ENCODE assay signal across 8 mouse cellular contexts in the genomic region with DNA sequence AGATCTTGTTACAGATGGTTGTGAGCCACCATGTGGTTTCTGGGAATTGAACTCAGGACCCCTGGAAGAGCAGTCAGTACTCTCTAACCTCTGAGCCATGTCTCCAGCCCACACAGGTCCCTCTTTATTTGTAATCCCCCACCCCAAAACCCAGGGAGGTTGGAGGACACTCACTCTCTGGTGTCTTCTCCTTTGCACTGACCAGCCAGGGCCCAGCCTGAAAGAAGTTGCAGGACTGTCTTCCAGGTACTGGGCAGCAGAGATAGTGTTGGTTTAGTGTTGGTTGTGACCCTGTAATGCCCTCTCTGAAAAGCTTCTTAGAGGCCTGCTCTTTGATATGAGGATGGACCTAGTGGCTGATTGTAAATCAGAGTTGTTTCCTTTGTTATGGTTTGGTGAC. TPM values are rescaled to one million over a fixed set of nuclear protein-coding genes. Genes with fewer than 3 reads are reported as not detected.
DNase-seq lines count a peak whose midpoint lies in the region; ATAC-seq and TF ChIP-seq lines count a peak whose summit lies in the region.

No protein-coding gene starts in this region.

- peak overlapping the region; percentile 61 for H3K4me3 ChIP-seq in left cerebral cortex, adult 2 months
- H3K4me3 ChIP-seq in forebrain, embryonic 10.5 days: peak overlapping the region; percentile 66
- peak overlapping the region; percentile 75 for H3K4me3 ChIP-seq in intestine, postnatal 0 days (ENCODE audit: low read depth, low read length)
- H3K4me3 ChIP-seq in neural tube, embryonic 13.5 days: peak overlapping the region; percentile 61

- peak overlapping the region; percentile 90; the same call in 1 of the 2 replicates for H3K27ac ChIP-seq in left cerebral cortex, adult 2 months
- peak overlapping the region; percentile 87; the same call in 1 of the 2 replicates for H3K27ac ChIP-seq in forebrain, embryonic 10.5 days
- H3K27ac ChIP-seq in intestine, postnatal 0 days (ENCODE audit: low read depth, low read length): peak overlapping the region; percentile 97; the same call in 1 of the 2 replicates
- H3K27ac ChIP-seq in neural tube, embryonic 13.5 days (replicated peaks): peak overlapping the region; percentile 80

- no peaks in the 10 kb centered on the region for H3K27me3 ChIP-seq in forebrain, embryonic 10.5 days (ENCODE audit: poor library complexity, severe bottlenecking)
- no peaks in the 10 kb centered on the region for H3K27me3 ChIP-seq in intestine, postnatal 0 days (replicated peaks; ENCODE audit: control insufficient read depth, insufficient read depth, low read length)
- H3K27me3 ChIP-seq in neural tube, embryonic 13.5 days: no peaks in the 10 kb centered on the region

- no peak for ATAC-seq in intestine, postnatal 0 days
- 0 out of 2 replicates have a peak, but pooled peaks have one; percentile 17 for ATAC-seq in neural tube, embryonic 13.5 days (ENCODE audit: low read depth)

- DNase-seq in left cerebral cortex, adult 2 months (ENCODE audit: extremely low spot score in 1 of 2, low spot score in 2 of 2): no peak
- no peak for DNase-seq in left cerebral cortex, postnatal 10 days (ENCODE audit: extremely low spot score in 1 of 2, low spot score in 2 of 2)
- no peak for DNase-seq in forebrain, embryonic 10.5 days (ENCODE audit: extremely low spot score, low spot score)
- no peak for DNase-seq in ovary, postnatal 14 days (ENCODE audit: low spot score)
- no peak for DNase-seq in cerebellum, adult 8-10 months
- DNase-seq in kidney, postnatal 10 days: no peak

- H3K4me1 ChIP-seq in forebrain, embryonic 10.5 days: peaks cover 11% of the 10 kb centered on the region
- H3K4me1 ChIP-seq in intestine, postnatal 0 days (replicated peaks; ENCODE audit: control insufficient read depth, insufficient read depth, low read length): no peaks in the 10 kb centered on the region
- peaks cover 13% of the 10 kb centered on the region for H3K4me1 ChIP-seq in neural tube, embryonic 13.5 days (replicated peaks)

- no peaks in the 10 kb centered on the region for H3K36me3 ChIP-seq in forebrain, embryonic 10.5 days (replicated peaks)
- no peaks in the 10 kb centered on the region for H3K36me3 ChIP-seq in intestine, postnatal 0 days (ENCODE audit: control insufficient read depth, insufficient read depth)
- H3K36me3 ChIP-seq in neural tube, embryonic 13.5 days: no peaks in the 10 kb centered on the region

- H3K4me2 ChIP-seq in intestine, postnatal 0 days (replicated peaks; ENCODE audit: low read depth): peak overlapping the region; percentile 67
- H3K4me2 ChIP-seq in neural tube, embryonic 13.5 days: peak overlapping the region; percentile 64

- peak overlapping the region; percentile 70 for H3K9ac ChIP-seq in intestine, postnatal 0 days (ENCODE audit: low read depth, low read length)
- peak overlapping the region; percentile 73 for H3K9ac ChIP-seq in neural tube, embryonic 13.5 days

- TF ChIP-seq CTCF in left cerebral cortex, adult 2 months (IDR thresholded peaks at IDR 0.05): no peak
- TF ChIP-seq CTCF in intestine, postnatal 0 days (IDR thresholded peaks at IDR 0.05; ENCODE audit: low read depth): no peak

- H3K9me3 ChIP-seq in forebrain, embryonic 10.5 days: no peaks in the 10 kb centered on the region
- H3K9me3 ChIP-seq in intestine, postnatal 0 days (ENCODE audit: control insufficient read depth): no peaks in the 10 kb centered on the region
- H3K9me3 ChIP-seq in neural tube, embryonic 13.5 days: no peaks in the 10 kb centered on the region

- intact Hi-C loops in left cerebral cortex, adult 2 months (cut with DNase I): no loop called here
- intact Hi-C loops in left cerebral cortex, postnatal 10 days (cut with DNase I): no loop called here

RNA-seq across cellular contexts. Expression of a gene that starts 1.0 kb away (rescaled TPM):
- 10 to 100 TPM; 17.7 to 19.2 TPM for total RNA-seq in left cerebral cortex, adult 2 months (2021)
- 10 to 100 TPM; 15.6 to 18.2 TPM for total RNA-seq in left cerebral cortex, postnatal 10 days (2021)
- 9.9 and 10.0 TPM in 2 replicates for polyA plus RNA-seq in forebrain, embryonic 10.5 days (2016; fragmentation: Nextera tagmentation; extraction: Ambion mirVana)
- polyA plus RNA-seq in intestine, postnatal 0 days (2015; fragmentation: Nextera tagmentation; extraction: Ambion mirVana): 18.5 and 19.8 TPM in 2 replicates
- polyA plus RNA-seq in neural tube, embryonic 13.5 days (2015; fragmentation: Nextera tagmentation; extraction: Ambion mirVana): 9.2 and 9.4 TPM in 2 replicates
